Mouse (Mus musculus) embryonic fibroblast, embryonic 13.5 days (primary cell): ENCODE measurements around the gene Cpeb4.

Source experiments
- CTCF ChIP-seq: IDR thresholded peaks from 2 replicates; pipeline ENCODE4 v1.5.1; 2011; ENCODE audit warnings: mild to moderate bottlenecking, control low read depth, low read length, moderate library complexity, borderline replicate concordance; ENCODE audit not compliant: insufficient read depth
- POLR2A ChIP-seq: IDR thresholded peaks from 2 replicates; pipeline ENCODE4 v1.6.1; 2011; ENCODE audit warnings: low read depth, mild to moderate bottlenecking, control low read depth, low read length, moderate library complexity

GRCm38 (mm10) chr11:31900736-31901135, 28.7 kb downstream of the Cpeb4 start:
- TF ChIP-seq CTCF (no peak), POLR2A (no peak)
